Mouse (Mus musculus): ENCODE results near the gene Apol9a. TPM values are rescaled to one million over a fixed set of nuclear protein-coding genes. Genes with fewer than 3 reads are reported as not detected.

Gene Apol9a
- not detected in 4 replicates for total RNA-seq (2023; ENCODE audit: inconsistent age)

DNA sequence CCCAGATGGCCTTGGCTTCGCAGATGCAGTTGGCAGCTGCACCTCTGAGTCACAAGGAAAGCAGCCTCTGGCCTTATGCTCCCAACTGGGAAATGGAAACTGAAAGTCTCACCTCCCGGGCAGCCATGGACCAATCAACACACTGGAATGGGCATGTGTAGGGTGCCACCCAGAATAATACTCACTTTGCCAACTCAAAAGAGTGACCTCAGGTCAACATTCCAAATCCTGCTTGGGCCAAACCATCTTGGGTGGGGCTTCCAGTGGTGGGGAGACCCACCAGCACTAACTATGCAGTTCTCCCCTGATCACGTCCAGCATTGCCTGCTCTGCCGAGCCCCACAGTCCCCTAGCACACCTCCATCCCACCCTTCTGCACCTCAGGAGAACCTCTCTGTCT lies at the start of gene Apol9a:
TSS of gene Apol9a (minus strand) at position 101 of the 400 bp plus-strand sequence.

DNA sequence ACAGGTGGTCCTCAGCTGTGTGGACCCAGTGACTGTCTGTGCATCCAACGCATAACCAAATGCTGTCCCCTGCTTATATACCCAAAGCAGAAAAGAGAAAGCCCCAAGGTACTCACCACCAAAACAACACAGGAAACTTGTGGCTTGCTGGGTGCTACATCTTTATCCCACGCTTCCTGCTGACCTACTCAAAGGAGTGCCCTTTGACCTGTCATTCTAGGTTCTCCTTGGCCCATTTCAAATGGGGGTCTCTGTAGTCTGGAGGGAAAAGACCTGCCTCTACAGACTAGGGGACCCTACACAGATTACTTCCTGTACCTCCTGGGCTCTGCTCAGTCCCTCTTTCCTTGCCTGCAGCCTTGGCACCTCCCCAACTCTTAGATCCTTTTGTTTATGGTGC lies 36.5 kb upstream of the Apol9a start, which contains the start of gene Apol7b:
TSS of gene Apol7b (minus strand) at position 101 of the 400 bp plus-strand sequence.

DNA sequence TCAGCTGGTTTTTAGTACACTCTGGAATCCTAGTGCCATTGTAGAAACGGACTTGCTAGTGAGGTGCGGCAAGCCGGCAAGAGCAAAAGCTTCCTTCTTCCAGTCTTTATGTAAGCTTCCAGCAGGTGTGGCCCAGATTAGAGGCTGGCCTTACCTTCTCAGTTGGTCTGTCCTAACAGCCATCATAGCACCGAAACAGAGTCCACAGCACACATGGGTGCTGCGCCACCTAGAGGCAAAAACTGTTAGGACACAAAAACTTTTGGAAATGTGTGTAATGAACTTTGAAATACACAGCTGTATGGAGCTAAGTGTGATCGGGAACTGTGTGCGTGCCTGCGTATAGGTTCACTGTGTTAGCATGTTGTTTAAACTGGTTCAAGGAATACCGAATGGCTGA lies 11.9 kb downstream of the Apol9a start, which contains the start of gene Apol7a:
TSS of gene Apol7a (minus strand) at position 84 of the 400 bp plus-strand sequence.

Other genes with a start within 250 kb of the Apol9a start
- 0.35 TPM in 1 of 4 replicates, not detected in the others for gene Rbfox2, start 104.1 kb downstream of the Apol9a start, total RNA-seq (2023; ENCODE audit: inconsistent age)
- gene Apol7a, start 12.0 kb downstream of the Apol9a start, total RNA-seq (2023; ENCODE audit: inconsistent age) = not detected in 4 replicates
- 0.22 TPM in 1 of 4 replicates, not detected in the others for gene Apol7b, start 36.4 kb upstream of the Apol9a start, total RNA-seq (2023; ENCODE audit: inconsistent age)
- not detected in 4 replicates for gene Apol10a, start 65.9 kb upstream of the Apol9a start, total RNA-seq (2023; ENCODE audit: inconsistent age)
- not detected in 4 replicates for gene Apol11a, start 97.1 kb upstream of the Apol9a start, total RNA-seq (2023; ENCODE audit: inconsistent age)
- gene Apol7c, start 122.2 kb upstream of the Apol9a start, total RNA-seq (2023; ENCODE audit: inconsistent age) = 0.57 to 5.0 TPM (median 0.74 TPM) in 4 replicates
- gene 1700025B11Rik, start 150.8 kb upstream of the Apol9a start, total RNA-seq (2023; ENCODE audit: inconsistent age) = not detected in 4 replicates
- 0.21 to 0.38 TPM in 2 of 4 replicates, not detected in the others for gene Apol10b, start 185.0 kb upstream of the Apol9a start, total RNA-seq (2023; ENCODE audit: inconsistent age)
- gene Gm36245, start 188.1 kb upstream of the Apol9a start, total RNA-seq (2023; ENCODE audit: inconsistent age) = not detected in 4 replicates
- not detected in 4 replicates for gene Apol11b, start 232.2 kb upstream of the Apol9a start, total RNA-seq (2023; ENCODE audit: inconsistent age)